Mouse (Mus musculus) hindlimb bud, embryonic 11.5 days (tissue): ENCODE data around the gene Nup210l.
"Not testable (repeated sequence)": the region's sequence is repeated elsewhere in the genome, so short reads cannot be mapped to it uniquely, and the experiment has no call there.

Experiments used
- DNase-seq: peaks from one replicate; pipeline ENCODE4 v3.0.0-alpha.2; 2012; ENCODE audit warnings: low read depth, low spot score; ENCODE audit errors: extremely low spot score

Gene Nup210l

DNA sequence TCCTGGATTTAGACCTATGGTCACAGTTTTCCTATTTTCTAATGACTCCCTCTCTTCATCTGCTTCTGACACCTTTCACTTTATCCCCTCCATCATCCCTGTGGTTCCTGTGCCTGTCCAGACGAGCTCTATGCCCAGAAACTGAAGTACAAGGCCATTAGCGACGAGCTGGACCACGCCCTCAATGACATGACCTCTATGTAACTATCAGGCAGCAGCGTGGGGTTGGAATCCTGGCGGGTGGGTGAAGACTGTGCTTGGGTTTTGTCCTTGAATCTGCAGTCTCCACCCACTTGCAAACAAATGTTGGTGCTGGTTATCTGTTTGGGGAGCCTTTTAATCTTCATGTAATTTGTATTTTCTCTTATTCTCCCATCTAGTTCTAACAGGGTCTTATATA lies 13.0 kb upstream of the Nup210l start:
- no peak for DNase-seq

DNA sequence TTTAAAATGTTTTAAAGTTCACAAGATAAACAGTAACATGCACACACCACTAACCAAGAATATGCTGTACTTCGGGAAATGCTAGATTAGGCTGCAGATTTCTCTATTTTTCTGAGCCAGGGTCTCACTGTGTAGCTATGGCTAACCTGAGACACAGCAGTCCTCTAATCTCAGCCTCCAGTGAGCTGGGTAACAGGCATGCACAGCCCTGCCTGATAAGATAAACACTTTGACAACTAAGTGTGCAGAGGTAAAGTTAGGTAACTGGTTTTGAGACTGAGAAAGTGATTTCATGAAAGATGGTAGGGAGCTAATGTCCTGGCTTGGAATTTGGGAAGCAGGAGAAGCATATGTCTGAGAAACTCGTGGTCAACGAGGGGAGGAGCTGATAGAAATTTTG lies 9.5 kb upstream of the Nup210l start:
- no peak for DNase-seq

DNA sequence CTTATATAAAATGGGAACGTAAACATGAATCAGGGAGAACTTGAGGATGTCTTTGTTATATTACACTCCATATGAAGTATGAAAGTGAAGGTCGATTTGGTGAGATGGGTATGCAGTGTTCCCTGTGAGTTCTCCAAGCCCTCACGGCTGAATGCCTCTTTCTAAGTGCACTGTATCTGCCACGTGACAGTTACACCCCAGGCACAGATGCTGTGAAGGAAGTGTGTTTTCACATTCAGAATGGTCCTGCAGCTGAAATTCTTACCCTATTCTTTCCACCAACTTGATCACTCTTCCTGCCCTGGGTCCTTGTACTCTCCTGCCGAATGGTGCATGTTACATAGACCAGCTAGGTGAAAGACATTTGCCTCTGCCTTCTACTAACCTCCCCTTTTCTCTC lies 6.0 kb upstream of the Nup210l start:
- no peak for DNase-seq

DNA sequence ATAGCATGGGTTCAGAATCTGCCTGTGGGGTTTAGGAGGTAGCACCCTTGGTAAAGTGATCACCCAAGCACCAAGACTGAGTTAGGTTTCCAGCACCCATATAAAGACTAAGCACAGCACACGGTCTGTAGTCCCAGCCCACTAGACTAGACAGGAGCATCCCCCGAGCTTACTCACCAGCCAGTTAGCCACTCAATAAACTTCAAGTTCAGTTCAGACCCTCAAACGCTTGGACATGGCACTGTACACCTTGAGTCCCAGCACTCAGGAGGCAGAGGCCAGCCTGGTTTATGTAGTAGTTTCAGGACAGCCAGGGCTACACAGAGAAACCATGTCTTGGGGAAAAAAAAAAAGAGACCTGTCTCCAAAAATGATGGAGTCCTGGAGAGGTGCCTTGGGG lies 2.9 kb upstream of the Nup210l start:
- no peak for DNase-seq

DNA sequence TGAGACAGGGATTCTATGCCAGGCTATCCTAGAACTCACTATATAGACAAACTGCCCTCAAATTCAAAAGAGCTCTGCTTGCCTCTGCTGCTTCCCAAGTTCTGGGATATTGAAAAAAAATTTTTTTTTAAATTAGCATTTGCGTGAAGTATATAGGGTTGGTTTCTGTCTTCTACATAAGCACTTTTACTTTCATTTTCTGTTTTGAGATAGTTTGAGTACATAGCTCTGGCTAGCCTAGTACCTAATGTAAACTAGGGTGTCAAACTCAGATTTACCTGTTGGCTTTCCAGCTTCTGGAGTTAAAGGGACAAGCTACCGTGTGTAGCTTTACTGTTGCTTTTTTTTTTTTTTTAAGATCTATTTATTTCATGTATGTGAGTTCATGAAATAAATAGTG lies 2.3 kb upstream of the Nup210l start:
- DNase-seq: no peak

DNA sequence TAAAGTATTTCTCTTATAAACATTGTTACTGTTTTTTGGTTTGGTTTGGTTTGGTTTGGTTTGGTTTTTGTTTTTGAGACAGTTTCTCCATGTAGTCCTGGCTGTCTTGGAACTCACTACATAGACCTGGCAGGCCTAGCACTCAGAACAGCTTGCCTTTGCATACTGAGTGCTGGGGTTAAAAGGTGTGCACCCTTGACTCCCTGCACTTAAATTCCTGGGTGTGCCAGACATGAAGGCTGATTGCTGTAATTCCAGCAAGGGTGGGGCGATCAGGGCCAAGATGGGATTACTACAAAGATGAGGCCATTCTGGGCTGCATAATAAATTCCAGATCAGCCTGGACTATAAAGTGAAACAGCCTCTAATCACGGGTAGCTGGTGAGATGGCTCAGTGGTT lies 1.7 kb upstream of the Nup210l start:
- no peak for DNase-seq

DNA sequence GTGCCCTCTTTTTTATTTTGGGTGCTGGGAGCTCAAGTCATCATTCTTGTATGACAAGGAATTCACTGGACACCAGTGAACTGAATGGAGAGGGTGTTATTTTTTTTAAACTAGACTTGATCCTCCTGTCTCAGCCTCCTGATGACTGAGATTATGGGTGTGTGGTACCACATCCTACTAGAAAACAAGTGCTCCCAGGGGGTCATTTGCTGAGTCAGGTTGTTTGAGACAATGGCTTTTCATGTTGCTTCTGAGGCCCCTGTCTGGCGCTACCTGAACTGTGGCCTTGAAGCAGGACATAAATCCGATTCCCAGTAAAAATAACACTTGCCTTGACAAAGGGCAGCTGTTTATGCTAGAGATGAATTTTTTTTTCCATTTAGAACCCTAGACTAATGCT lies 756 bp upstream of the Nup210l start:
- DNase-seq: no peak

DNA sequence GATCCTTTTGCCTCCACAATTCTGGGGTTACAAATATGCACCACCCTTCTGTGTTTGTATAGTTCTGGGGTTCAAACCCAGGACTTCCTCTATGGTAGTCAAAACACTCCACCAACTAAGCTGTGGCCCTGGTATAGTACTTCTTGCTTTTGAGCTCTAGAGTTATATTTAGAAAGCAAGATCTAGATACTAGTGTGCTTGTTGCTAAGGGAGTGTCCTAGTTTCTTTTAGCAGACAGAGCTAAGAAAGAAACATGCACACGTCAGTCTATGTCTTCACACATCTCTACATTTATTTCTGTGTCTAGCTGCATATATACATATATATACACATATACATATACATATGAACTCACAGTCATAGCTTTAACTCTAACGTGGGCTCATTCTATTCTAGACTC lies 7.8 kb downstream of the Nup210l start:
- no peak for DNase-seq

DNA sequence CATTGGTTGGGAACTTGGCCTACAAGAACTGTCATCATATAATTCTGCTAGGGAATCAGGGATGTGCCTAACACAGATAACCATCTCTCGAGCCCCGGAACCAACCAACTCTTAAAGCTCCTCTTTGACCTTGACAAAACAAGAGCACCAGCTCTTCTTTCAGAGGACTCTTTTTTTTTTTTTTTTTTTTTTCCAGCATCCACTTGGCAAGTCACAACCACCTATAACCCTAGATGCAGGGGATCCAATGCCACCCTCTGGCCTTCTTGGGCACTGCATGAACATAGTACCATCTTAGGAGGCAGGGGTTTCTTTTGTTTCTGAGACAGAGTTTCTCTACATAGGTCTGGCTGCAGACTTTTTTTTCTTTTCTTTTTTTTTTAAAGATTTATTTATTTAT lies 10.4 kb downstream of the Nup210l start:
- no peak for DNase-seq

DNA sequence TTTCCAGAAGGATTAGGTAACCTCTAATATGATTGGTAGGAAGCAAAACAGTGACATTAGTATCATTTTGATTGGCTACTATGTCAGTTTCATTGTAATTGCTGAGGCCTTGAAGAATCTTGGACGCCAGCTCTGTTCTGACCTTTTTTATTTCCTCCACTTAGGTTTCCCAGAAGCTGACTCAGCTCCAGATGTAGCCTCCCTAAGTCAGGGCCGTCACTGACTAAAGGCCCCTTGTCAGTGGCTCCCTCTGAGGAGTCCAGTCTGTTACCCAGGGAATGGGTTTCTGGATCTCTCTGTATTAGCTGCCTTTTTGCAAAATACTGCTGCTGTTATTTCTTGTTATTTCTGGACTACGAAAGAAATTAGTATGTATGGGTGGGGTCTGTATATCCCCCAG lies 11.6 kb downstream of the Nup210l start:
- no peak for DNase-seq

DNA sequence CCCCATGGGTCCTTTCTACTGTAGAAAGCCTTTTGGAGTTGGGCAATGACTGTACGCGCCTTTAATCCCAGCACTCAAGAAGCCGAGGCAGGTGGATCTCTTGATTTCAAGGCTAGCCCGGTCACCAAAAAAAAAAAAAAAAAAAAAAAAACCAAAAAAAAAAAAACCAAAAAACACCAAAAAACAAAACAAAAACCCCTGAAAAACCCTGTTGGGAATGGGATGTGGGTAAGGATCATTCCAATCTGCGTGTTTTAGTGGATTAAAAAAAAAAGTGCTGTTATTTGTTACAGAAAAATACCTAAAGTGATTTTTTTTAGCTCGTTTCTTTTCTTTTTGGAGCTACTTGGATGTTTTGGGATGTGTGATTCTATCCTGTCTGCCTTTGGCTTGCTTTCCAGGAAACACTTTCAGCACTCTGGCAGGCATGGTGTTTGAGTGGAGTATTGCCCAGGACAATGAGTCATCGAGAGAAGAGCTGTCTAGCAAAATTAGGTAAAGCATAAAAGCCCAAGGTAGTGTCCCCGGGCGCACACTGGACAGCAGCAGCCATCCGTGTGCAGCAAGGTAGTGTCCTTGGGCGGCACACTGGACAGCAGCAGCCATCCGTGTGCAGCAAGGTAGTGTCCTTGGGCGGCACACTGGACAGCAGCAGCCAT lies 14.3 kb downstream of the Nup210l start:
- DNase-seq: no peak

DNA sequence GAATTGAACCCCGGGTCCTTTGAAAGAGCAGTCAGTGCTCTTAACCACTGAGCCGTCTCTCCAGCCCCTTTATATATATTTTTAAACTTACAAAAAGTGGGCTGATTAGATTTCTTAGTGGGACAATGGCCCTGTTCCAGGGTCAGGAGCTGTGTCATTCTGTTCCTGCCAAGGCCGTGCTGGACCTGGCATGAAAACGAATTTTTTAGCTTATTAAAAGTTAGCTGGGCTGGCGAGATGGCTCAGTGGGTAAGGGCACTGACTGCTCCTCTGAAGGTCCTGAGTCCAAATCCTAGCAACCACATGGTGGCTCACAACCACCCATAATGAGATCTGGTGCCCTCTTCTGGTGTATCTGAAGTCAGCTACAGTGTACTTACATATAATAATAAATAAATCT lies 18.1 kb downstream of the Nup210l start:
- DNase-seq: not testable (repeated sequence)

DNA sequence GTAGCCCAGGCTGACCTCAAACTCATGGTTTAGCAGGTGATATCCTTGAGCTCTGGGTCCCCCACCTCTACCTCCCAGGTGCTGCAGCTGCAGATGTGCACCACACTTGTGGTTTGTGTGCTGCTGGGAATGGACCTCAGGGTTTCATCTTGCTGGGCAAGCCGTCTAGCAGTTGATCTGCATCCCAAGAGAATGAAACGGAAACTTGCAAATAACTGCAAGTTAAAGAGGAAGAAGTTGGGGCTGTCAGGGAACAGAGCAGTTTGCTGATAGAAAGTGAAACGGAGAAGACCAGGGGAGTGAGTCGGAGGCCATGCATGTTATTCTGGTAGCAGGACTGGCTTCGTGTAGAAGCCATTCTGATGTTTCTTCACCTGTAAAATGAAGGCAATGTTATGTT lies 21.8 kb downstream of the Nup210l start:
- DNase-seq: no peak

DNA sequence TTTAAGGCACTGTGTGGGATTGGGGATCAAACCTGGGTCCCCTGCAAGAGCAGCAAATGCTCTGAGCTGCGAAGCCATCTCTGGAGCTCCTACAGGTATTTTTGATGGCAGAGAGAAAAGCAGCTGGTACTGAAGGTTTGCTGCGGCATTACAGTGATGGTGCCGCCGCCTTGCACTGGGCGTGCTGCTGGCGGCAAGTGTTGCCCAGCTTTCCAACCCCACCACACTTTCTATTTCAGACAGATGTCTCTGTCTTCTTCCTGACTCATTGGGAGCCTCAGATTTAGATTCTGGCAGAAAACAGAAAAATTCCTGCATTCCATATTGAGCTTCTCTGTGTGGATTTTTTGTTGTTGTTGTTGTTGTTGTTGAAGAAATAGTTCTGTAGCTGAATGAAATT lies 23.9 kb downstream of the Nup210l start:
- DNase-seq: no peak

DNA sequence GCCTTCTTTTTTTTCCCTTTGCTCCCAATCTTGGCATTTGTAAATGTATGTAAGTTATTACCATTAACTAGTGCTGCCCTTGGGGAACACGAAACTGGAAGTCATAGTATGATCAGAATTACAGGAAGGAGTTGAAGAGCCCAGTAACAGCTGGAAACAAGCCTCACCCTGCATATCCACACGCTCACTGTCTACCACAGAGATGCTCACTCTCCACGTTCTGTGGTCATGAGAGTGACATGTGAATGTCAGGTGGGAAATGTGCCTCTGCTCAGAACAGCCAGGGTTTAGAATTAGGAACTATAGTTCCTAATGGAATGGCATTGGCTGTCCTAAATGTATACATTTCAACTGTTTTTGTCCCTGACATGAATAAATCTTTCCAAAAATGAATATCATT lies 28.8 kb downstream of the Nup210l start:
- no peak for DNase-seq

DNA sequence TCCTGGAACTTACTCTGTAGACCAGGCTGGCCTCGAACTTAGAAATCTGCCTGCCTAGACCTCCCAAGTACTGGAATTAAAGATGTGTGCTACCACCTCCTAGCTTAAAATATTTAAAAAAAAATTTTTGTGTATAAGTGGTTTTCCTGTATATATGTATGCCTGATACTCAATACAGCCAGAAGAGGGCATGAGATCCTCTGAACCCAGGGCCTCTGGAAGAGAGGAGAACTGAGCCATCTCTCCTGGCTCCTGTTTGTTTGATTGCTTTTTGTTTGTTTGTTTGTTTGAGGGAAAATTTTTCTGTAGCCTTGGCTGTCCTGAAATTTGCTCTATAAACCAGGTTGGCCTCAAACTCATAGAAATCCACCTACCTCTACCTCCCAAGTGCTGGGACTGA lies 29.4 kb downstream of the Nup210l start:
- no peak for DNase-seq

DNA sequence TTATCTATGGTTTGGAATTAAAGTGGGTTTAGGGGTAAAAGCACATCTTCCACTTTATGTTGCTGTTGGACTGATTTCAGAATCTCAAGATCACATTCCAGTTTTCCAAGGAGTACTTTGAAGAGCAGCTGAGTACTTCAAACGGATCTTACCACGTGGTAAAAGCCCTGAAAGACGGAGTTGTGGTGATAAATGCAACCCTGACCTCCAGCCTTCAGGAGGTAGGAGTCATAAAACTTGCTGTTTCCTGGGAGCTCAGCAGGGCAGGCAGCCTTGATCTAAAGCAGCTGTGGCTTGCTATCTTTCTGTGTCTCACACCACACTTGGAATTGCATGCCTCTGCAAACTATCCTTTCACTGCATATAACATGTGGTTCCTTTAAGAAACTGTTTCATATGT lies 30.6 kb downstream of the Nup210l start:
- DNase-seq: no peak

DNA sequence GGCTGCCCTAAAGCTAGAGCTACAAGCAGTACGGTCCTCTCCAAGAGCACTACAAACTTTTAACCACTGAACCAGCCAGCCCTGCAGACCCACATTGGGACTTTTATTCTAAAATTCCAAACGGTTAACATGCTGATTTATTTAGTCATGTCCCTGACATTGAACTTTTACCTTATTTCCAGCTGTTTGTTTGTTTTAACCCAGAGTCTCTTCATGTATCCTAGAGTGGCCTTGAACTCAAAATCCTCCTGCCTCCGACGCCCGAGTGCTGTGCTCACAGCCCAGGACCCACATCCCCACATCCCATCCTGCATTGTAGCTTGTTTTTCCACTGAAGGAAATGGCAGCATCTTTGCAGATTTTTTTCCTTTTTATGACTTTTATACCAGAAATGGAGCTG lies 31.1 kb downstream of the Nup210l start:
- DNase-seq: no peak

DNA sequence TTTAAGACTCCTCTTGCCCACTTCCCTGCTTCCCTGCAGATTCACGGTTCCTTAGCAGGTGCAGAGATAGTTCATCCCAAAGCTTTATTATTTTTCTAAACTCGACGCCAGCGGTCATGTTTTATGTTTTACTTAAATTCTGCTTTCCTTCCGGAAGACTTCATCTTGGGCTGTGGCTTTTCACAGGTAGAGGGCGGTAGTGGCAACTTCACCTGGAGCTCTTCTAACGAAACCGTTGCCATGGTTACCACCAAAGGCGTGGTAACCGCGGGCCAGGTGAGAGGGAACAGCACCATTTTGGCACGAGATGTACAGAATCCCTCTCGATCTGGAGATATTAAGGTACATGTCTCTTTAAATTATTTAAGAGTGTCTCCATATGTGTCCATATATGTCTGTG lies 32.7 kb downstream of the Nup210l start:
- no peak for DNase-seq

DNA sequence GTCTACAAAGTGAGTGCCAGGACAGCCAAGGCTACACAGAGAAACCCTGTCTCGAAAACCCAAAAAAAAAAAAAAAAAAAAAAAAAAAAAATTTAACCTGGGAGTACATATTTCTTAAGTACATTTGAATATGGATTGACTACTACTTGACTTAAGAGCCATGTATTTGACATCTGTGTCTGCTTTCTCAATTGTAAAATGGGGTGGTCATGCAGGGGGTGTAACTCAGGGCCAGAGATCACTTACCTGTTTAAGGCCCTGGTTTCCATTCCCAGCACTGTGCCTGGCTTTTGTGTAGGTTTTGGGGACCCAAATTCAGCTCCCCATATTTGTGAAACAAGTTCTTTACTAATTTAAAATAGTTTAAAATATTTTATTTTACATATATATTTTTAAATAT lies 33.7 kb downstream of the Nup210l start:
- no peak for DNase-seq

DNA sequence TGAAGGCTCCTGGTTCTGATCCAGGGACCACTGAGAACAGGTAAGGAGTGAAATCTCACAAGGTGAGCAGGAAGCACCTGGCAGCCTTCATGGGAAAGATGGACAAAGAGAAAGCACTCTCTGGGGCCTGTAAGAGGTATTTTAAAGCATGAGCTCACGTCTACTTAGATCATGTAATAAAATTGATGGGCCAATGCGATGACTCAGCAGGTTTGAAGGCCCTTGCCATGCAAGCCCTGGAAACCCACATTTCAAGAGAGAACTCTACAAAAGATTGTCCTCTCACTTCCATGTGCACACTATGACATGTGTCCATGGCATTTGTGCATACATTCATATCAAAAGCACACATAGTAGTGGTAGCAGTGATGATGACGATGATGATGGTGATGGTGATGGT lies 36.0 kb downstream of the Nup210l start:
- no peak for DNase-seq

DNA sequence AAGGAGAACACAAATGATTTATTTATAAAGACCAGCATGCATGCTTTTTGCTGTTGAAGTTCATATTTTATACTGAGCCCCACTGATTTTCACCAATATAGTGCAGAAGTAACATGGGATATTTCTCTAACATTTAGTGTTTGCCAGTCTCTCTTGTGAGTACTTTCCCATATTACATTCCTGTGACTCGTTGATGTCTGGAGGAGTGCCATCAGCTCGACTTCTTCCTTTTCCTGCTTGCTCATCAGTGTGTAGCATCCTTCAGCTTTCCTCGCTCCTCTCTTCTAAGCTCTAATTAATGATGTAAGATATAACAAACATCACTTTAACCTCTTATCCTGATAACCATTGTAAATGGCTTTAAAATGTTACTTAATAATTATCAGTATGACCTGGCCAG lies 41.5 kb downstream of the Nup210l start:
- no peak for DNase-seq

DNA sequence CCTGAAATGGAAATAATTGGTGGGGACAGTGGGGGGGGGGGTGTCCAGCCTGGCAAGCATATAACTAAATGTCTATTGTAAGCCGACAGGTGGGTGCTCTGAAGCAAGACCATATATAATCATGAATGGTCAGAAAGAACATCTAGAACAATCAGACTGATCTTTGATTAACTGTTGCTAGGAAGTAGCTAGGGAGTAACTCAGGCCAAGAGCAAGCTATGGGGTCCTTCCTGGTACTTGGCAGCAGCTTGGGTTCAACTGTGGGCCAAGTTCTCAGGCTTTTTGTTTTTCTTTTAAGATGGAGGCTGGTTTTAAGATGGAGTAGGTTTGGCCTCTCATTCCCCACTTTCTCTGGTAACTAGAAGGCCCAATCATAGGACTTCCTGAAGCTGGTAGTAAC lies 42.7 kb downstream of the Nup210l start:
- DNase-seq: no peak
